18 mouse cellular contexts compared by ENCODE assay signal in genomic region chr8:119360686-119361295, GRCm38 (mm10). TPM values are rescaled to one million over a fixed set of nuclear protein-coding genes. Genes with fewer than 3 reads are reported as not detected.
A peak's percentile ranks its signal among the peaks of the same experiment; 100 is the strongest.
DNase-seq lines count a peak whose midpoint lies in the region; ATAC-seq lines count a peak whose summit lies in the region.
"Had no signal": no experiment of that assay in that cellular context is flagged by ENCODE, and none has a peak within 500 bp of the region (broad histone marks: within the 10 kb centered on the region; RNA-seq: fewer than 3 reads in every experiment).

No protein-coding gene starts in this region.

- no peak overlapping the region for H3K4me3 ChIP-seq in heart, embryonic 11.5 days (ENCODE audit: low read depth, low read length)
- no peak overlapping the region for H3K4me3 ChIP-seq in lung, embryonic 15.5 days
- H3K4me3 ChIP-seq in stomach, embryonic 16.5 days (replicated peaks; ENCODE audit: low read length), result no peak overlapping the region
- H3K4me3 ChIP-seq: heart, embryonic 10.5 days; hindbrain, embryonic 10.5 days; limb, embryonic 13.5 days; liver, embryonic 12.5 days had no signal

- 63% methylated on average over 8 of the region's 8 CpGs for WGBS in heart, embryonic 11.5 days (ENCODE audit: insufficient replicate concordance)
- WGBS in lung, embryonic 15.5 days, result 23% methylated on average over 8 of the region's 8 CpGs
- WGBS in stomach, embryonic 16.5 days, result 24% methylated on average over 7 of the region's 8 CpGs

- H3K4me1 ChIP-seq in heart, embryonic 11.5 days (ENCODE audit: control insufficient read depth, insufficient read depth, low read length), result no peaks in the 10 kb centered on the region
- H3K4me1 ChIP-seq in lung, embryonic 15.5 days, result no peaks in the 10 kb centered on the region
- no peaks in the 10 kb centered on the region for H3K4me1 ChIP-seq in stomach, embryonic 16.5 days (ENCODE audit: control insufficient read depth, insufficient read depth, low read length)
- H3K4me1 ChIP-seq: heart, embryonic 10.5 days; hindbrain, embryonic 10.5 days; liver, embryonic 12.5 days had no signal

- H3K4me2 ChIP-seq in heart, embryonic 11.5 days, result no peak overlapping the region
- H3K4me2 ChIP-seq in lung, embryonic 15.5 days, result no peak overlapping the region
- no peak overlapping the region for H3K4me2 ChIP-seq in stomach, embryonic 16.5 days (ENCODE audit: low read depth, low read length)
- H3K4me2 ChIP-seq: limb, embryonic 13.5 days; liver, embryonic 12.5 days had no signal

- H3K36me3 ChIP-seq in heart, embryonic 11.5 days (ENCODE audit: control insufficient read depth, insufficient read depth, low read length), result no peaks in the 10 kb centered on the region
- no peaks in the 10 kb centered on the region for H3K36me3 ChIP-seq in lung, embryonic 15.5 days
- H3K36me3 ChIP-seq in stomach, embryonic 16.5 days (ENCODE audit: control insufficient read depth, insufficient read depth, low read length), result no peaks in the 10 kb centered on the region
- H3K36me3 ChIP-seq: heart, embryonic 10.5 days; hindbrain, embryonic 10.5 days; limb, embryonic 13.5 days; liver, embryonic 12.5 days had no signal

- intact Hi-C loops in heart, postnatal 14 days (cut with DNase I), result no loop called here
- intact Hi-C loops in left cerebral cortex, postnatal 14 days (cut with DNase I), result no loop called here

- no peak overlapping the region for H3K9ac ChIP-seq in heart, embryonic 11.5 days (ENCODE audit: low read depth, low read length)
- no peak overlapping the region for H3K9ac ChIP-seq in lung, embryonic 15.5 days
- no peak overlapping the region for H3K9ac ChIP-seq in stomach, embryonic 16.5 days (ENCODE audit: low read length)
- H3K9ac ChIP-seq: limb, embryonic 13.5 days; liver, embryonic 12.5 days had no signal

- no peaks in the 10 kb centered on the region for H3K27me3 ChIP-seq in heart, embryonic 11.5 days (ENCODE audit: control insufficient read depth, insufficient read depth, low read length)
- no peaks in the 10 kb centered on the region for H3K27me3 ChIP-seq in lung, embryonic 15.5 days
- no peaks in the 10 kb centered on the region for H3K27me3 ChIP-seq in stomach, embryonic 16.5 days (ENCODE audit: control insufficient read depth, insufficient read depth, low read length)
- H3K27me3 ChIP-seq: limb, embryonic 13.5 days had no signal

- DNase-seq in heart, postnatal 14 days, result no peak
- peak; percentile 67 for DNase-seq in lung, postnatal 10 days
- DNase-seq in left cerebral cortex, postnatal 14 days (ENCODE audit: low spot score in 2 of 2), result no peak
- DNase-seq: cerebellum, adult 11-12 months; cerebellum, postnatal 25 days; embryo, embryonic 11 days; kidney, adult 11 months; kidney, postnatal 4 days had no signal

- H3K9me3 ChIP-seq in heart, embryonic 11.5 days (replicated peaks; ENCODE audit: control insufficient read depth, low read length), result no peaks in the 10 kb centered on the region
- no peaks in the 10 kb centered on the region for H3K9me3 ChIP-seq in lung, embryonic 15.5 days
- H3K9me3 ChIP-seq in stomach, embryonic 16.5 days (replicated peaks; ENCODE audit: control insufficient read depth, low read length), result no peaks in the 10 kb centered on the region
- H3K9me3 ChIP-seq: heart, embryonic 10.5 days; hindbrain, embryonic 10.5 days; limb, embryonic 13.5 days; liver, embryonic 12.5 days had no signal

- no peak overlapping the region for H3K27ac ChIP-seq in heart, embryonic 11.5 days (ENCODE audit: low read depth, low read length)
- H3K27ac ChIP-seq in lung, embryonic 15.5 days, result no peak overlapping the region
- H3K27ac ChIP-seq in stomach, embryonic 16.5 days (ENCODE audit: low read length), result no peak overlapping the region
- H3K27ac ChIP-seq: heart, embryonic 10.5 days; hindbrain, embryonic 10.5 days; hindbrain, postnatal 0 days; limb, embryonic 13.5 days; liver, embryonic 12.5 days had no signal

- 0 out of 2 replicates have a peak, but pooled peaks have one; percentile 31 for ATAC-seq in heart, embryonic 11.5 days (replicated peaks; ENCODE audit: insufficient number of reproducible peaks, low FRiP score, low TSS enrichment)
- ATAC-seq in lung, embryonic 15.5 days (ENCODE audit: borderline replicate concordance, extremely low read depth, low FRiP score, low TSS enrichment), result peak; percentile 46; the same call in 1 of the 2 replicates
- peak; percentile 58; the same call in 1 of the 2 replicates for ATAC-seq in stomach, embryonic 16.5 days (ENCODE audit: insufficient read depth, low FRiP score)
- no peak for ATAC-seq in erythroid progenitor cell, adult 5-6 weeks (replicated peaks; ENCODE audit: low FRiP score, poor library complexity, severe bottlenecking)
- ATAC-seq: forebrain, embryonic 14.5 days; hindbrain, postnatal 0 days; liver, embryonic 12.5 days had no signal

RNA-seq across cellular contexts. Expression of gene Hsbp1, which starts 16.5 kb away (rescaled TPM):
- 276 and 298 TPM in 2 replicates for polyA plus RNA-seq in heart, embryonic 11.5 days (2014; fragmentation: Nextera tagmentation; extraction: Ambion mirVana)
- total RNA-seq in heart, postnatal 14 days (2021), result 100 to 1,000 TPM; 159 to 166 TPM
- 332 and 337 TPM in 2 replicates for polyA plus RNA-seq in lung, embryonic 15.5 days (2015; fragmentation: Nextera tagmentation; extraction: Ambion mirVana)
- polyA plus RNA-seq in stomach, embryonic 16.5 days (2015; fragmentation: Nextera tagmentation; extraction: Ambion mirVana), result 292 and 307 TPM in 2 replicates
- 38.9 and 42.3 TPM in 2 replicates for total RNA-seq in erythroid progenitor cell, adult 5-6 weeks (2015; ENCODE audit: low replicate concordance)
- 15.3 and 22.3 TPM in 2 replicates for total RNA-seq in erythroid progenitor cell, adult 5-6 weeks (2017; ENCODE audit: low replicate concordance)
- 100 to 1,000 TPM; 623 to 630 TPM for total RNA-seq in left cerebral cortex, postnatal 14 days (2021)

RNA-seq across cellular contexts. Expression of gene Mlycd, which starts 33.9 kb away (rescaled TPM):
- 14.2 and 19.0 TPM in 2 replicates for polyA plus RNA-seq in heart, embryonic 11.5 days (2014; fragmentation: Nextera tagmentation; extraction: Ambion mirVana)
- total RNA-seq in heart, postnatal 14 days (2021), result 100 to 1,000 TPM; 102 to 110 TPM
- polyA plus RNA-seq in lung, embryonic 15.5 days (2015; fragmentation: Nextera tagmentation; extraction: Ambion mirVana), result 14.8 and 15.8 TPM in 2 replicates
- 12.5 and 13.5 TPM in 2 replicates for polyA plus RNA-seq in stomach, embryonic 16.5 days (2015; fragmentation: Nextera tagmentation; extraction: Ambion mirVana)
- total RNA-seq in erythroid progenitor cell, adult 5-6 weeks (2015; ENCODE audit: low replicate concordance), result 3.6 and 3.8 TPM in 2 replicates
- total RNA-seq in erythroid progenitor cell, adult 5-6 weeks (2017; ENCODE audit: low replicate concordance), result 0.64 and 1.6 TPM in 2 replicates
- total RNA-seq in left cerebral cortex, postnatal 14 days (2021), result 10 to 100 TPM; 25.7 to 28.0 TPM

Comparison
In these comparisons a context has a peak if more than half of its experiments do, and no peak if none do; other contexts are left out.
1. RNA of gene Mlycd, which starts 33.9 kb away (total RNA-seq): 102 to 110 TPM in heart, postnatal 14 days and 25.7 to 28.0 TPM in left cerebral cortex, postnatal 14 days; 0.64 to 3.8 TPM in erythroid progenitor cell, adult 5-6 weeks; every median in the first group is over 4 times any median in the second.